Mouse (Mus musculus): ENCODE measurements around the gene Pla2g2c. TPM values are rescaled to one million over a fixed set of nuclear protein-coding genes. Genes with fewer than 3 reads are reported as not detected.

Pla2g2c gene
- 0.23 and 0.25 TPM in 2 replicates for polyA plus RNA-seq (2015; fragmentation: Nextera tagmentation; extraction: Ambion mirVana)

DNA sequence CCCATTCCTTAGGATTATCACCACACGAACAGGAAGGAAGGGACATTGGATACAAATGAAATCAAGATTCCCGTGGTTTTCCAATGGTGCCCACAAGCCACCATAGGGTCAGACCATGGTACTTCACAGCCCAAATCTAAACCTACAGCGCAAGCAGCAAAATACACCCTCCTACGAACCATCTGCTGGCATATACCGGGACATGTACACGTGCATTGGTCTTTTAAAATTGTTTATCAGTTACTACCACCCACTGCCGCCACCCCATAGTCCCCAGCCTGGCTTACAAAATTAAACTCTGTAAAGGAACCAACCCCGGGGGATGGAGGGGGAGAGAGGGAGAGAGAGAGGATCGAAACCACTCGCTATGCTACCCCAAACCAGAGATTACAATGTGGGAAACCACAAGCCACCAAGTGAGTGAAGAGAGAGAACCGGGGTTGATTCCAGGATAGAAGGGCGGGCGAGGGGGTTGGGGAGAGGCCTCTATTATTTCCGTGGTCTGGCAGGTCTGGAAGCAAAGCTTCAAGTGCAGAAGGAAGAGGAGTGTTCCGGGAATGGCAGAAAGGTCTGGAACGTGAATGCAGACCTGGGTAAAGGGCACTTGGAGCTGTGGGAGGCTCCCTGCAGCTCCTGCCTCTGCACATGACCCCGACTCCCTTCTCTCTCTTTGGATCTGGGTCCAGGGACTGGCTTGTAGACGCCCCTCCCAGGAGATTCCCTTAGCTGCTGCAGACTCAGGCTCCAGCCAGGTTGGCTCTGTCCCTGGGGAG lies at the start of gene Pla2g2c:
Pla2g2c (plus strand) TSS at position 439 of the 773 bp plus-strand sequence.
- no peak for ATAC-seq
- Histone ChIP-seq H3K27ac (peak within 1 kb of the TSS; percentile 38; the same call in 1 of the 2 replicates), H3K9ac (no peak within 1 kb of the TSS)

DNA sequence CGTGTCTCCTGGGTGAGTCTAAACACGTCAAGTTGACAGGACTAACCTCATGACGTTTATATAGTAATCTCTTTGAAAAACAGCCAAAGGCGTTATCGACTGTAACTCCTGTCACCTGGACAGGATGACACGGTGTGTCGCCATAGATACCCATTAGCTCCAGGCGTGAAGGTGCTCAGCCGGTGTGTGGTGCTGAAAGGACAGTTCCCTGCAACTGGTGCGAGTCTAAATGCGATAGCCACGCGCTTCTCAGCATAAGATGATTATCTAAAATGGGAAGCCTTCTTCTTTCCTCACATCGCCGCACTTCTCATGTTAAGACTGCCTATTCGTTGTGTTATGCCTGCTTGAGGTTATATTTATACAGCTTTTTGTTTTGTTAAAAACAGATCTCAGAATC lies 48.1 kb upstream of the Pla2g2c start:
- Histone ChIP-seq H3K27ac (no peak overlapping the region), H3K27me3 (replicated peaks) (no peaks in the 10 kb centered on the region; the same call in 1 of the 2 replicates), H3K36me3 (no peaks in the 10 kb centered on the region), H3K4me2 (replicated peaks) (no peak overlapping the region), H3K9ac (no peak overlapping the region), H3K9me3 (no peaks in the 10 kb centered on the region), H3K4me1 (replicated peaks) (no peaks in the 10 kb centered on the region), H3K4me3 (replicated peaks) (no peak overlapping the region)
- ATAC-seq = no peak
- WGBS = 12% methylated on average over 16 of the region's 16 CpGs

More for the DNA sequence above, at the start of gene Pla2g2c:
- Histone ChIP-seq H3K4me3 (replicated peaks) (peak within 1 kb of the TSS; percentile 22; the same call in 1 of the 2 replicates), H3K36me3 (no peaks in the 10 kb centered on the region), H3K4me1 (replicated peaks) (peaks cover 23% of the 10 kb centered on the region), H3K9me3 (no peaks in the 10 kb centered on the region), H3K27me3 (replicated peaks) (no peaks in the 10 kb centered on the region), H3K4me2 (replicated peaks) (peak within 1 kb of the TSS; percentile 60)
- WGBS = 44% methylated on average over 18 of the region's 18 CpGs

DNA sequence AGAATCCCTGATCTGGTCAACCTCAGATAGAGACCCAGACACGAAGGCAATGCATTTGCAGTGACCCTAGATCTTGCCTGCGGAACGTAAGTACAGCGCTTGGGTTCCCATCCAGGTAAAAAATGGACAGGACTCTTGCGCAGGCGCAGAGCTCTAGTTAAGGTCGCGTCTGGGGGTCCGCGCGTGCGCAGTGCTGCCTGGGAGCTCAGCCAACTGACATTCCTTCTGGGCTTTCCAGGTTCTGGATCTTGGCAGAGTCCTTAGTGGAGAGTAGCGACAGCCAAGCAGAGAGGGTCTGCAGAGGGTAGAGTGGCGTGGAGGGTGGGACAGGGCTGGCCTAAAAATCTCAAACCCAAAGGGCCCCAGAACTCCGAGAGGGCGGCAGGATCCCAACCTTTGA lies 47.0 kb upstream of the Pla2g2c start:
- no peak for ATAC-seq
- Histone ChIP-seq H3K27me3 (replicated peaks) (no peaks in the 10 kb centered on the region; the same call in 1 of the 2 replicates), H3K4me2 (replicated peaks) (no peak overlapping the region), H3K9me3 (no peaks in the 10 kb centered on the region), H3K4me1 (replicated peaks) (no peaks in the 10 kb centered on the region), H3K36me3 (no peaks in the 10 kb centered on the region), H3K4me3 (replicated peaks) (no peak overlapping the region), H3K27ac (no peak overlapping the region), H3K9ac (0 out of 2 replicates have a peak overlapping the region, but pooled peaks have one; percentile 8)
- 17% methylated on average over 16 of the region's 16 CpGs for WGBS

GRCm38 (mm10) chr4:138680124-138680523 lies 44.5 kb upstream of the Pla2g2c start:
- H3K9ac ChIP-seq = no peak overlapping the region
- H3K27ac ChIP-seq = no peak overlapping the region
- 69% methylated on average over 4 of the region's 4 CpGs for WGBS
- H3K9me3 ChIP-seq = no peaks in the 10 kb centered on the region
- H3K36me3 ChIP-seq = no peaks in the 10 kb centered on the region
- H3K4me1 ChIP-seq (replicated peaks) = no peaks in the 10 kb centered on the region
- ATAC-seq = no peak
- H3K27me3 ChIP-seq (replicated peaks) = no peaks in the 10 kb centered on the region; the same call in 1 of the 2 replicates
- H3K4me3 ChIP-seq (replicated peaks) = no peak overlapping the region
- H3K4me2 ChIP-seq (replicated peaks) = no peak overlapping the region

- no peak overlapping the region for H3K9ac ChIP-seq
- H3K36me3 ChIP-seq = no peaks in the 10 kb centered on the region
- H3K4me3 ChIP-seq (replicated peaks) = no peak overlapping the region
- 69% methylated on average over 2 of the region's 2 CpGs for WGBS
- H3K4me1 ChIP-seq (replicated peaks) = no peaks in the 10 kb centered on the region
- H3K4me2 ChIP-seq (replicated peaks) = no peak overlapping the region
- ATAC-seq = no peak
- 0 out of 2 replicates have a peak, but pooled peaks cover 3% of the 10 kb centered on the region for H3K27me3 ChIP-seq (replicated peaks)
- H3K9me3 ChIP-seq = no peaks in the 10 kb centered on the region
- no peak overlapping the region for H3K27ac ChIP-seq
Observed at GRCm38 (mm10) chr4:138682760-138683159, 41.8 kb upstream of the Pla2g2c start.

GRCm38 (mm10) chr4:138685813-138686212 lies 38.8 kb upstream of the Pla2g2c start:
- H3K9me3 ChIP-seq = no peaks in the 10 kb centered on the region
- H3K9ac ChIP-seq = no peak overlapping the region
- H3K27ac ChIP-seq = no peak overlapping the region
- H3K36me3 ChIP-seq = no peaks in the 10 kb centered on the region
- no peak overlapping the region for H3K4me3 ChIP-seq (replicated peaks)
- H3K4me1 ChIP-seq (replicated peaks) = no peaks in the 10 kb centered on the region
- WGBS = 80% methylated on average over 6 of the region's 6 CpGs
- H3K27me3 ChIP-seq (replicated peaks) = peaks cover 21% of the 10 kb centered on the region
- no peak for ATAC-seq
- H3K4me2 ChIP-seq (replicated peaks) = no peak overlapping the region

- Histone ChIP-seq H3K27me3 (replicated peaks) (peaks cover 35% of the 10 kb centered on the region), H3K4me2 (replicated peaks) (no peak overlapping the region)
- WGBS = 28% methylated on average over 3 of the region's 3 CpGs
Observed at GRCm38 (mm10) chr4:138689094-138689512, 35.5 kb upstream of the Pla2g2c start.

DNA sequence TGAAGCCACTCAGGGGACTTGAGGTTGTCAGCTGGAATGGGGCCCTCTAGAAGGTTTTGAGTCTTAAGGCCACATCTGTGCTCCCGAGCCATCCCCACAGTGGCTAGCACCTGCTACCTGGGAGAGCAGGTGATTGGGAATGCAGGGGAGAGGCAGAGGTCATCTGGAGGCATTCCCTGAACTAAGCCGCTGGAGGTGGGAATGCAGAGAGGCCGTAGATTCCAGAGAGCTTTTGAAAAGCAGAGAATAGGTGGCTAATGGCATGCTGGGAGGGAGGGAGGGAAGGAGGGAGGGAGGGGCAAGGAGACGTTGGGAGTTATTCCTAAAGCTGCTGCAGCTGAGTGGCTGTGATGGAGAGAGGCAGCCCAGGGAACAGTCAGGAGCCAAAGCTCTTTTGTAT lies 34.0 kb upstream of the Pla2g2c start:
- no peak overlapping the region for H3K9ac ChIP-seq
- no peaks in the 10 kb centered on the region for H3K9me3 ChIP-seq
- no peaks in the 10 kb centered on the region for H3K4me1 ChIP-seq (replicated peaks)
- ATAC-seq = no peak
- no peak overlapping the region for H3K4me2 ChIP-seq (replicated peaks)
- H3K4me3 ChIP-seq (replicated peaks) = no peak overlapping the region
- H3K27ac ChIP-seq = no peak overlapping the region
- no peaks in the 10 kb centered on the region for H3K36me3 ChIP-seq
- WGBS = 7% methylated on average over 4 of the region's 4 CpGs
- peaks cover 35% of the 10 kb centered on the region for H3K27me3 ChIP-seq (replicated peaks)

More at GRCm38 (mm10) chr4:138689094-138689512, 35.5 kb upstream of the Pla2g2c start:
- Histone ChIP-seq H3K27ac (no peak overlapping the region), H3K4me1 (replicated peaks) (no peaks in the 10 kb centered on the region), H3K4me3 (replicated peaks) (no peak overlapping the region), H3K9me3 (no peaks in the 10 kb centered on the region), H3K9ac (no peak overlapping the region), H3K36me3 (no peaks in the 10 kb centered on the region)
- no peak for ATAC-seq

GRCm38 (mm10) chr4:138691443-138692181 lies 33.0 kb upstream of the Pla2g2c start:
- peaks cover 32% of the 10 kb centered on the region for H3K27me3 ChIP-seq (replicated peaks)
- H3K36me3 ChIP-seq = no peaks in the 10 kb centered on the region
- no peak overlapping the region for H3K9ac ChIP-seq
- H3K4me2 ChIP-seq (replicated peaks) = no peak overlapping the region
- no peak overlapping the region for H3K27ac ChIP-seq
- H3K4me1 ChIP-seq (replicated peaks) = no peaks in the 10 kb centered on the region
- no peak overlapping the region for H3K4me3 ChIP-seq (replicated peaks)
- no peak for ATAC-seq
- H3K9me3 ChIP-seq = no peaks in the 10 kb centered on the region
- 7% methylated on average over 19 of the region's 19 CpGs for WGBS

DNA sequence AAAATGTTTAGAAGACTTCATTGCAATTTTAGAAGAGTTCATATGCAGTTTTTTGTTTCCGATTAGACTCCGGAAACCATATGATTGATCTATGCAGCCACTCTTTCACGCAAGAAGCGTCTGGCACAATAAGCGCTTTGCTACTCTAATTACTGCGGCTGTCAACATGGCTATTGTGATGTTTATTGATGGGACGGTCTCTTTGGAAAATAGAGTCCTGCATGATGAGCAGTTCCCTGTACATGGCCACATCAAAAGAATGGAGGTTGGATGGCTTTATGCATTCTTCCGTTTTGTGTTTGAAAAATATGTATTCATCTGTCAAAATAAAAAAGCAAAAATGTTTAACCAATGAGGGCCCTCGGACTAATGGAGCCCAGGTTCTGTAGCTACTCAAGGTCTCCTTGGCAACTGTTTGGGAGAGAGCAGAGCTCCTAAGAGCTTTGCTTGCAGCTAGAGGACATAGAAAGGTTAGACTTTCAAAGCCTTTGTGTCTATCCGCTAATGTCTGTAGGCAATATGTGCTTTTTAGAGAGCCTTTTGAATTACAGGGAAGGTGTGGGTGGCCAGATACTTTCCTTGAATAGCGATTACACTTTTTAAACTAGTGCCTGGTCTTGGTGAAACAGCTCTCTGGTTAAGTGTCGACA lies 31.4 kb upstream of the Pla2g2c start:
- Histone ChIP-seq H3K9ac (no peak overlapping the region), H3K27ac (no peak overlapping the region), H3K36me3 (no peaks in the 10 kb centered on the region), H3K9me3 (no peaks in the 10 kb centered on the region), H3K4me3 (replicated peaks) (no peak overlapping the region), H3K4me2 (replicated peaks) (no peak overlapping the region), H3K27me3 (replicated peaks) (peaks cover 32% of the 10 kb centered on the region), H3K4me1 (replicated peaks) (0 out of 2 replicates have a peak, but pooled peaks cover 2% of the 10 kb centered on the region)
- 63% methylated on average over 12 of the region's 12 CpGs for WGBS
- no peak for ATAC-seq

DNA sequence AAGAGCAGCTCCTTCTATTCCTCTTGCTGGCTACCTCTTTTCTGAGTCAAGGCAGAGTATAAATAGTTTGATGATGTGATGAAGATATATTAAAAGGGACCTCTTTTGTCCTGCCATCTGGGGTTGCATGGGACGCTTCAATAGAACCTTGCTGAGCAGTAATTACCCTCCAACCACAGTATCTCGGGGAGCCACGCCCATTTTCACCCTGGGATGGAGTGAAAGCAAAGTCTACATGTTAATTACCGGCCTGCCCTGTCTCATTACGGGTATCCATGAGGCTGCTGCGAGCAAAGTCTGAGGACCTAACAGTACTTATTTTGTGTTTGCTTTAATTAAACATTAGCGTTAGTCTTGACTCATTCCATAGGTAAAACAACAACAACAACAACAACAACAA lies 27.9 kb upstream of the Pla2g2c start:
- ATAC-seq = peak; percentile 56; the same call in 1 of the 2 replicates
- H3K4me3 ChIP-seq (replicated peaks) = no peak overlapping the region

More for the DNA sequence above, 27.9 kb upstream of the Pla2g2c start:
- peaks cover 5% of the 10 kb centered on the region for H3K27me3 ChIP-seq (replicated peaks)
- no peaks in the 10 kb centered on the region for H3K9me3 ChIP-seq
- WGBS = 19% methylated on average over 7 of the region's 7 CpGs
- H3K4me2 ChIP-seq (replicated peaks) = no peak overlapping the region
- 0 out of 2 replicates have a peak, but pooled peaks cover 2% of the 10 kb centered on the region for H3K4me1 ChIP-seq (replicated peaks)
- no peak overlapping the region for H3K27ac ChIP-seq
- H3K36me3 ChIP-seq = no peaks in the 10 kb centered on the region
- H3K9ac ChIP-seq = no peak overlapping the region
